Mouse (Mus musculus): ENCODE measurements around the gene Nbeal2.
A peak's percentile ranks its signal among the peaks of the same experiment; 100 is the strongest.

Nbeal2 gene

DNA sequence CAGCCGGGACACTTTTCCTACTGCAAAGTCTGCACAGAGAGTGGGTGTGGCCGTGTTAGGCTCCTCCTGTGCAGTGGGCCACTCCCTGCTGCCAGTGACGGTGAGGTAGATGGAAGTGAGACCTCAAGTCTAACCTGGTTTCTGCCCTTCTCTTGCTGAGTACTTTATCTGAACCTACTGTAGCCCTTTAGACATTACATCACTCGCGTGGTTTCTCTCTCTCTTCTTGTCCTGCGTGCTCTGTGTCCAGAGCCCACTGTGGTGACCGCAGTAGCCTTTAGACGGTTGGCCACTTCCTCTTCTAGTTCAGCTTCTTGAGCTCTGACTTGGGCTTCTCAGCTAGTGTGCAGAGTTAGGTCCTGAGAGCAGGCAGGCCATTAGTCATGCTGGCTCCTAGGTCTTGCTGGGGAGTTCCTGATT, 22.5 kb upstream of the Nbeal2 start:
- DNase-seq (ENCODE audit: inconsistent ontology term), result no peak

GRCm38 (mm10) chr9:110673107-110673752, 19.3 kb upstream of the Nbeal2 start:
- DNase-seq (ENCODE audit: inconsistent ontology term), result peak; percentile 67

DNA sequence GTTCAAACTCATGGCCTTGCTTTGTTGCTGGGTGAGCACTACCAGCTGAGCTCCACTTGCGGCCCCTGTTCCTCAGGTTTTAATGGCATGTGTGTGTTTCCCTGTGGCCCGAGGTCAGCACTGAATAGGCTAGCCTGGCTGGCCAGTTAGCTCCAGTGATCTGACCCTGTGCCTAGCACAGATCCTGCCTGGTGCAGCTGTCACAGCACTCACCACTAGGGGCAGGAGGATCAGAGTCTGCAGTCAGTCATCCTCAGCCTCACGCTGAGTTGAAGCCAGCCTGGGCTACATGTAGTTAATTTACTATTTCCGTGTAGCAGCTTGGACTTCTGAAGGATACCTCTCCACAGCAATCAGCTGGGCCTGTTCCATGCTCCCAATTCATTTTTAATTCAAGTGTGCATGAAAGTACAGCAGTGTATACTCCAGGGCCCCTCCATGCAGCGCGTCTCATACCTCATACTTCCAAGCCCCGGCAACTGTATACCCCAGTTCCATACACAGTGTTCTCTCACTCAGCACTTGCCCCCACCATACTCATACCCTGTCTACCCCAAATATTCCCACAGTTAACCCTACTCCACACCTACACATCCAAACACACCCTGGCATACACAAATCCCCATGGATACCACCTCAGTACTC, 18.6 kb upstream of the Nbeal2 start:
- no peak for DNase-seq (ENCODE audit: inconsistent ontology term)

GRCm38 (mm10) chr9:110669785-110670184, 15.8 kb upstream of the Nbeal2 start:
- DNase-seq (ENCODE audit: inconsistent ontology term), result no peak

GRCm38 (mm10) chr9:110668601-110669293, 14.8 kb upstream of the Nbeal2 start:
- DNase-seq (ENCODE audit: inconsistent ontology term), result no peak

GRCm38 (mm10) chr9:110667219-110667836, 13.4 kb upstream of the Nbeal2 start:
- DNase-seq (ENCODE audit: inconsistent ontology term), result no peak

DNA sequence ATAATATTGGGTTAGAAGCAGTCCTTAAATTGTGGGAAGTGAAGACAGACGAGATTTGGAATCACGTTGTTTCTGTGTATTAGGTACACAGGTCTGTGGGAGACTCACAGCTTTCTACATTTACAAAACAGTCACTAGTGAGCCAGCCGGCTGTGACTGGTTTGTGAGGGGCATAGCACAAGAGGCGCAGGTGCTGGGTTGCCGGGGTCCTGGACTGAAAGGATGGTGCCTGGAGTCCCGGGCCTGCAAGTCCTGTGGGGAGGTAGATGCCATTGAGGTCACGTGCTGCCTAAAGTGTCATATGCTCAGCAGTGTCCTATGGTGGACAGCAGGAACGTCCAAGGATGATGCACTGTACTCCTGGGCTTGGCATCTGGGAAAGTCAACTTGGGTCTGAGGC, 12.4 kb upstream of the Nbeal2 start:
- DNase-seq (ENCODE audit: inconsistent ontology term), result no peak

GRCm38 (mm10) chr9:110665912-110666311, 12.0 kb upstream of the Nbeal2 start:
- no peak for DNase-seq (ENCODE audit: inconsistent ontology term)

GRCm38 (mm10) chr9:110662844-110663243, 8.9 kb upstream of the Nbeal2 start:
- DNase-seq (ENCODE audit: inconsistent ontology term), result no peak

GRCm38 (mm10) chr9:110660856-110661612, 7.1 kb upstream of the Nbeal2 start:
- no peak for DNase-seq (ENCODE audit: inconsistent ontology term)

DNA sequence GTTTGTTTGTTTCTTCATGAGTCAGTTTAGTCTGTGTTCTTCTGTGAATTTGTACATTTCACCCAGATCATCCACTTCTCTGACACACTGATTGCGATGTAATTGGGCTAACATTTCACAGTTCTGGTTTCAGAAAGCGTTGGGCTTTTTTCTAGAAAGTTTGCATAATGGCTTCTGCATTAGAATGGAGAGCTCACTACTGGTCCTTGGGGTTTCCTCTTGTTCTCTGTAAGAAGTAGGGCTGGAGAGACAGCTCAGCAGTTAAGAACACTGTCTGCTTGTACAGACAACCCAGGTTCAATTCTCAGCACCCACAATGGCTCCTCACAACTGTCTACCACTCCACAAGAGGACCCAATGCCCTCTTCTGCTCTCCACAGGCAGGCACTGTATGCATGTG, 6.2 kb upstream of the Nbeal2 start:
- no peak for DNase-seq (ENCODE audit: inconsistent ontology term)

- no peak for DNase-seq (ENCODE audit: inconsistent ontology term)
Measured at GRCm38 (mm10) chr9:110659521-110659920, 5.6 kb upstream of the Nbeal2 start.

DNA sequence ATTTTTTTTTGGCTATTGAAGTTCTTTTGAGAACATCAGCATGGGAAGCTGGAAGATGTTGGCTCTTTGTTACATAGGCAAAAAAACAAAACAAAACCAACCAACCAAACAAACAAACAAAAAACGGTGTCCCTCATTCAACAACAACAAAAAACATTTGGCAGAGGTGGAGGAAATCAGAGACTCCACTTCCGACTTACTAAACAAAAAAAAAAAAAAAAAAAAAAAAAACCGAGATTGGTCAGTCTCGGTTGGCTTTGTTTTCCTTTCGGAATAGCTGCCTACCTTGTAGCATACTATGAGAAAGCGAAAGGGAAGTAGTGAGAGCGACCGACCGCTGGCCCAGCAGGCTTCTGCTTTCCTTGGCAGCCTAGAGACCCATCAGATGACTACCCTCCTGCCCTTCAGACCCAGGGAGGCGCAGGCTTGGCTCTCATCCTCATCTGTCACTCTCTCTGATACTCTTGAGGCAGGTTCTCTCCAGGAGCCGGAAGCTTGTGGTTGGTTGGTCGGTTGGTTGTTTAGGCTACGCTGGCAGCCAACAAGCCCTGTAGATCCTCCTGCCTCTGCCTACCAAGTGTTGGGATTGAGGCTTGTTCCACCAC, 3.6 kb upstream of the Nbeal2 start:
- DNase-seq (ENCODE audit: inconsistent ontology term), result no peak

DNA sequence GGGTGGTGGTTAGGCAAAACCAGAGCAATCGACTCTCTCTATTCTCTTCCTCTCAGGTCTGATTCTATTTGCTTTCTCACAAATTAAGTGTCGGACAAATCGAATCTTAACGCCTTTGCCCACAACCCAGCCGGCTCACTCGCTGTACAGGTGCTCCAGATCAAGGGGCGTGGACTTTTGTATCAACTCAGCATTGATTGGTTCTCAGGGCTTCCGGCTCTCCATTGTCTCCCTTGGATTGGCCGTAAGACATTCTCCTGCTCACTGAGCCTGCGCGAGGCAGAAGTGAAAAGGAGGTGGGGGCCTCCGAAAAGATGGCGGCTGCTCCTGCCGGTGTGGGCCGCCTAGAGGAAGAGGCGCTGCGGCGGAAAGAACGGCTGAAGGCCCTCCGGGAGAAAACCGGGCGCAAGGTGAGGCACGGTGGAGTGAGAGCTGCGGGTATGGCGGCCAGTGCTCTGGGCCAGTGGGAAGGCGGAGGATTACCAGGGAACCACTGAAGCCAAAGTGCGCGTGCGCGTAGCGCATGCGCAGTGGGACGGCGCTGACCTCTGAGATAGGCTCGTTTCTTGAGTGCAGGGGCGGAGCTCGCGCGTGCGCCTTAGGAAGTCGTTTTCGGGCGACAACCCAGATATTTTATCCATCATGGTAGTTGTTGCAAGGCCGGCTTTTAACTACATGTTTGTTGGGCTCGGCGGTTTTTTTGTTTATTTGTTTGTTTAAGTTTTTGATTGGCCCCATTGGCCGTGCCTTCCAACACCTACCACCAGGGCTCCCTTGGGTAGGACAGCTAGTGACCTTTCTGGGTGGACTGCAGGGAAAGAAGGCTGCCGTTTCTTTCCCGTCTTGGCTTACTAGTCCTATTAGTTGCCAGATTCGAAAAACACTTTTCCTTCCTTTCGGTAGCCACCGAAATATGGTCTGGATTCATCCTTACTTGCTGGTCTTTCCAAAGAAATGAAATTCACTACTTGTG, 2.6 kb upstream of the Nbeal2 start, which contains the start of gene Ccdc12:
Gene Ccdc12 (plus strand): TSS at position 255 of the 973 bp plus-strand sequence.
- DNase-seq (ENCODE audit: inconsistent ontology term), result peak; percentile 96

DNA sequence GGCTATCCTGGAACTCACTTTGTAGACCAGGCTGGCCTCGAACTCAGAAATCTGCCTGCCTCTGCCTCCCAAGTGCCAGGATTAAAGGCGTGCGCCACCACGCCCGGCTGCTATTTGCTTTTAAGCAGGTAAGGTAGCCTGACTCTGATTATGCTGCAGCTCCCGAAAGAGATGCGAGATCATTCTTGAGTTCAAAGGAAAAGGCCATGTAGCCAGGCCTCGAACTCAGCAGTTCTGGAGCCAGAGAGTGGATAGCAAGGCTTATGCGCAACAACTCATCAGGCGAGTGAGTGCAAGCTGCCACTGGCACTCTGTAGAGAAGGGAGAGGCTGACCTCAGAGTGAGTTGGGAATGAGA, 1.7 kb upstream of the Nbeal2 start:
- DNase-seq (ENCODE audit: inconsistent ontology term), result no peak

DNA sequence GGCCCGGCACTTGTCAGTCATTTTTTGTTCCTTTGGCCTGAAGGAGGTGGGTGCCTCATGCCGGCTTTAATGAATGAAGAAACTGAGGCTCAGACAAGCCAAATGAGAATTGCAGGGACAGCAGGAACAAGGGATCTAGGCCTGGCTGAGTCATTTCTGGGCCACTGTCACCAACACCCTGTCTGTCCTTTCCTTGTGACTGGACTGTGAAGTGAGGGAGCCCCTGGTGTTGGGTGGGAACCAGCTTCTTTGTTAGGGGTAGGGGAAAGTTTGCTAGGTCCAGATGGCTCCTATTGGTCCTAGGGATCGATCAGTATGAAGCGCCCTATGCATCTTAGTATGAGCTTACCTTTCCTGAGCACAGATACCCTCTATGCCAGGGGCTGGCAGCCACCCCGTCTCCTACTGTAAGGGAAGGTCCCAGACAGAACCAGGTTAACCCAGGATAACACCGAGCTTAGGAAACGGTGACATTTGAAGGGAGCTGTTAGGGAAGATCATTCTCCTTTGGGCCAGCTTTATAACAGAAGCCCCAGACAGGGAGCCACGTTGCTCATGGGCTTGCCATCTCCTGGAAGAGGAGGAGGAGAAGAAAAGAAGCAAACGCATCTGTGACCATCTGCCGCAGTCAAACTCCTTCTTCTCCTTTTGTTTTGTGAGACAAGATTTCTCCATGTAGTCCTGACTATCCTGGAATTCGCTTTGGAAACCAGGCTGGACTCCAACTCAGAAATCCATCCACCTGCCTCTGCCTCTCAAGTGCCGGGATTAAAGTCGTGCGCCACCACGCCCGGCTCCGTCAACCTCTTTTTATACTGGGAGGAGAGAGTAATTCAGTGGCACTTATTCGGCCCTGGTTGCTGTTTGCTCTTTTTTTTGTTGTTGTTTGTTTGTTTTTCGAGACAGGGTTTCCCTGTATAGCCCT, 1.0 kb upstream of the Nbeal2 start:
- DNase-seq (ENCODE audit: inconsistent ontology term), result no peak

DNA sequence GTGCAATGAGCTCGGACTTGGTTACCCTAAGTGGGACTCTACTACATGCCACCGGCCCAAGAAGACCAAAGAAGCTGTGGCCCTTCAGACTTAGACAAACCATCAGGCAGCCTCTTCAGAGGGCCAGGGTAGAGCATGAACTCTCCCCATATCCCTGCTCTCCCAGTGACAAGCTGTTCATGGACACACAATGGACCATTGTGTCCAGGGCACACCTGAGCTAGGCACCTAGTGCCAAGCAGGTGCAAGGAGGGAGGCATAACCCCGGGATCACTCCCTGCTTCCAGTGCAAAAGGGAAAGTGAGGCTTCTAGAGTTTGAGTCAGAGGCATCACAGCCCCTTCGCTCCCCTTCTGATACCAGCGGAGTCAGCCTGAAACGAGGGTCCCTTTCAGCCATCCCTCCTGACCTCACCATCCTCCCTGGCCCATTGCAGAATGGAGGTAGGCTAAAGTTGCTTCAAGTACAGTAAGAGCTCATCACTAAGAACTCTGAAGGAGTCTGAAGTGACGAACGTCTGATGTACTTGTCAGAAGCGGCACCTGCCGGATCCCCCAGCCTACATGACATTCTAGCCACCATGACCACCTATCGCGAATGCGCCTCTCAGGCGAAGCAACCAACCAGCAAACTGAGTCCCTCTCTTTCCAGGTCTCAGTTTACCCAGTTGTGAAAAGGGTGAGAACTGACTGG, 852 bp downstream of the Nbeal2 start:
- no peak for DNase-seq (ENCODE audit: inconsistent ontology term)

- no peak for DNase-seq (ENCODE audit: inconsistent ontology term)
Measured at GRCm38 (mm10) chr9:110651931-110652722, 1.8 kb downstream of the Nbeal2 start.
